ENCODE assay signal across 26 mouse cellular contexts in the genomic region with DNA sequence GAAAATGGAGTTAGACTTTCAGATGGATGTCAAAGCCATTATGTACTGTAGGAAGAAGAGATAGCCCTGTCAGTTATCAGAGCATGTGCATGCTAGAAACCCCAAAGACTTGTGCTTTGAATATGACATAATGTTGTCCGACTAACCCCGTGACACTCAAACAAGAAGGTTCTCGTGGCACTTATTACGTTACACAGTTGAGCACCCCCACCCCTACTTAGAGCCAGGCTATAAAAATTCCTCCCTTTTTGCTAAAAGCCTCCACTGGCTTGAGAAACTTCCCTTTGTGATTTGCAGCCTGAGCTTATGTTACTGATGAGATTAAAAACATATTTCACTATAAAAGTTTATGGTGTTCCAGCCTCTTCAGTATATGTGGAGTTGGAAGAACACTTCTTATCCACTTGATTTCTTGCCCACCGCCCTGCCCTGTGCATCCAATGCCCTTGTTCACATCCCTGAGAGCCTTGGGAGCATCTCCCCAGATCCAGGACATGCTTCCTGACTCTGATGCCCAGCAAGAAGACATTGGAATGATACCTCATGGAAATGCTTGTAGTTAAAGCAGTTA.
DNase-seq lines count a peak whose midpoint lies in the region; ATAC-seq and TF ChIP-seq lines count a peak whose summit lies in the region.
"Had no signal": no experiment of that assay in that cellular context is flagged by ENCODE, and none has a peak within 500 bp of the region (broad histone marks: within the 10 kb centered on the region; RNA-seq: fewer than 3 reads in every experiment).

No protein-coding gene starts in this region.

- H3K27me3 ChIP-seq in limb, embryonic 13.5 days: no peaks in the 10 kb centered on the region
- no peaks in the 10 kb centered on the region for H3K27me3 ChIP-seq in limb, embryonic 10.5 days (ENCODE audit: low read depth, poor library complexity, severe bottlenecking)
- no peaks in the 10 kb centered on the region for H3K27me3 ChIP-seq in embryonic facial prominence, embryonic 15.5 days
- no peaks in the 10 kb centered on the region for H3K27me3 ChIP-seq in limb, embryonic 14.5 days (ENCODE audit: control insufficient read depth, insufficient read depth, low read length)
- H3K27me3 ChIP-seq in splenic B cell, adult 2 months (ENCODE audit: control insufficient read depth, insufficient read depth, low read length, poor library complexity, severe bottlenecking): no peaks in the 10 kb centered on the region
- H3K27me3 ChIP-seq: embryonic facial prominence, embryonic 12.5 days; forebrain, embryonic 12.5 days; Patski had no signal

- DNase-seq in limb, embryonic 10.5 days (ENCODE audit: low spot score): no peak
- peak; percentile 41 for DNase-seq in limb, embryonic 14.5 days (ENCODE audit: low spot score)
- peak; percentile 32 for DNase-seq in splenic B cell, adult 2 months (ENCODE audit: low read depth, low spot score)
- no peak for DNase-seq in frontal cortex, postnatal 10 days (ENCODE audit: low spot score in 2 of 2)
- no peak for DNase-seq in right cerebral cortex, adult 18-20 months
- DNase-seq: adrenal gland, adult 2 months; adrenal gland, postnatal 10 days; adrenal gland, postnatal 25 days; cerebellum, adult 11 months; cerebellum, adult 18-20 months; cerebellum, adult 8-10 months; cerebellum, adult 9-11 months; cerebellum, postnatal 14 days; cerebellum, postnatal 36 days; embryo, embryonic 11 days had no signal

- no peak overlapping the region for H3K9ac ChIP-seq in limb, embryonic 13.5 days
- H3K9ac ChIP-seq in embryonic facial prominence, embryonic 15.5 days: no peak overlapping the region
- no peak overlapping the region for H3K9ac ChIP-seq in limb, embryonic 14.5 days (ENCODE audit: low read depth, low read length, severe bottlenecking)
- H3K9ac ChIP-seq: embryonic facial prominence, embryonic 12.5 days; forebrain, embryonic 12.5 days had no signal

- ATAC-seq in limb, embryonic 13.5 days (ENCODE audit: low FRiP score, low read depth): peak; percentile 66; the same call in 1 of the 2 replicates
- ATAC-seq in embryonic facial prominence, embryonic 15.5 days (ENCODE audit: insufficient number of reproducible peaks, low FRiP score, low TSS enrichment, low read depth): no peak
- peak; percentile 62 for ATAC-seq in limb, embryonic 14.5 days (ENCODE audit: low FRiP score, low read depth)
- no peak for ATAC-seq in activated CD4-positive, CD25-positive, alpha-beta regulatory T cell, adult 4 months
- ATAC-seq: forebrain, embryonic 14.5 days; forebrain, embryonic 16.5 days; Patski had no signal

- peak overlapping the region; percentile 14; the same call in 1 of the 2 replicates for H3K4me2 ChIP-seq in limb, embryonic 13.5 days (replicated peaks)
- no peak overlapping the region for H3K4me2 ChIP-seq in embryonic facial prominence, embryonic 15.5 days (replicated peaks)
- H3K4me2 ChIP-seq in limb, embryonic 14.5 days (replicated peaks; ENCODE audit: low read depth, low read length, severe bottlenecking): no peak overlapping the region
- H3K4me2 ChIP-seq: embryonic facial prominence, embryonic 12.5 days; forebrain, embryonic 12.5 days had no signal

- H3K4me3 ChIP-seq in limb, embryonic 13.5 days: no peak overlapping the region
- H3K4me3 ChIP-seq in limb, embryonic 10.5 days: no peak overlapping the region
- H3K4me3 ChIP-seq in embryonic facial prominence, embryonic 15.5 days (replicated peaks): no peak overlapping the region
- H3K4me3 ChIP-seq in limb, embryonic 14.5 days (replicated peaks; ENCODE audit: low read length): no peak overlapping the region
- H3K4me3 ChIP-seq: embryonic facial prominence, embryonic 12.5 days; erythroblast, embryonic 14.5 days; forebrain, embryonic 10.5 days; forebrain, embryonic 12.5 days had no signal

- WGBS in limb, embryonic 13.5 days: 37% methylated on average over 5 of the region's 5 CpGs
- 83% methylated on average over 5 of the region's 5 CpGs for WGBS in limb, embryonic 10.5 days
- WGBS in embryonic facial prominence, embryonic 15.5 days: 45% methylated on average over 5 of the region's 5 CpGs
- 24% methylated on average over 5 of the region's 5 CpGs for WGBS in limb, embryonic 14.5 days

- H3K27ac ChIP-seq in limb, embryonic 13.5 days: no peak overlapping the region
- H3K27ac ChIP-seq in limb, embryonic 10.5 days: no peak overlapping the region
- H3K27ac ChIP-seq in embryonic facial prominence, embryonic 15.5 days (replicated peaks): 0 out of 2 replicates have a peak overlapping the region, but pooled peaks have one; percentile 39
- no peak overlapping the region for H3K27ac ChIP-seq in limb, embryonic 14.5 days (replicated peaks; ENCODE audit: low read depth, low read length)
- H3K27ac ChIP-seq: embryonic facial prominence, embryonic 12.5 days; forebrain, embryonic 10.5 days; forebrain, embryonic 12.5 days had no signal

- peaks cover 4% of the 10 kb centered on the region; the same call in 1 of the 2 replicates for H3K36me3 ChIP-seq in limb, embryonic 13.5 days
- H3K36me3 ChIP-seq in limb, embryonic 10.5 days: peaks cover 14% of the 10 kb centered on the region
- H3K36me3 ChIP-seq in embryonic facial prominence, embryonic 15.5 days: peaks cover 5% of the 10 kb centered on the region; the same call in 1 of the 2 replicates
- peaks cover 4% of the 10 kb centered on the region; the same call in 1 of the 2 replicates for H3K36me3 ChIP-seq in limb, embryonic 14.5 days (ENCODE audit: control insufficient read depth, insufficient read depth, low read length)
- H3K36me3 ChIP-seq in splenic B cell, adult 2 months (ENCODE audit: control insufficient read depth, insufficient read depth, low read length, poor library complexity, severe bottlenecking): no peaks in the 10 kb centered on the region
- H3K36me3 ChIP-seq: forebrain, embryonic 12.5 days had no signal

- peaks cover 25% of the 10 kb centered on the region for H3K4me1 ChIP-seq in limb, embryonic 13.5 days
- H3K4me1 ChIP-seq in limb, embryonic 10.5 days: peaks cover 5% of the 10 kb centered on the region; the same call in 1 of the 2 replicates
- H3K4me1 ChIP-seq in embryonic facial prominence, embryonic 15.5 days: 0 out of 2 replicates have a peak, but pooled peaks cover 4% of the 10 kb centered on the region
- H3K4me1 ChIP-seq in limb, embryonic 14.5 days (ENCODE audit: control insufficient read depth, insufficient read depth, low read length): peaks cover 26% of the 10 kb centered on the region
- H3K4me1 ChIP-seq: forebrain, embryonic 10.5 days; forebrain, embryonic 12.5 days had no signal

- no peaks in the 10 kb centered on the region for H3K9me3 ChIP-seq in limb, embryonic 13.5 days
- H3K9me3 ChIP-seq in limb, embryonic 10.5 days (replicated peaks): no peaks in the 10 kb centered on the region
- no peaks in the 10 kb centered on the region for H3K9me3 ChIP-seq in embryonic facial prominence, embryonic 15.5 days (replicated peaks)
- no peaks in the 10 kb centered on the region for H3K9me3 ChIP-seq in limb, embryonic 14.5 days (ENCODE audit: control insufficient read depth, low read length)
- H3K9me3 ChIP-seq: embryonic facial prominence, embryonic 12.5 days; forebrain, embryonic 10.5 days; forebrain, embryonic 12.5 days; G1E had no signal

- TF ChIP-seq POLR2A in limb, embryonic 14.5 days (IDR thresholded peaks at IDR 0.05; ENCODE audit: borderline replicate concordance, extremely low read depth, insufficient read depth, insufficient read length): no peak

Comparison
In these comparisons a context has a peak if more than half of its experiments do, and no peak if none do; other contexts are left out.
1. DNase-seq: peak in limb, embryonic 14.5 days (single experiment) and splenic B cell, adult 2 months (single experiment); none in limb, embryonic 10.5 days (single experiment), frontal cortex, postnatal 10 days (0 of 2) and right cerebral cortex, adult 18-20 months (single experiment).
2. ATAC-seq: peak in limb, embryonic 13.5 days (single experiment) and limb, embryonic 14.5 days (single experiment); none in embryonic facial prominence, embryonic 15.5 days (single experiment) and activated CD4-positive, CD25-positive, alpha-beta regulatory T cell, adult 4 months (single experiment).